Comparison of ENCODE assay signal across 8 mouse cellular contexts in the genomic region with DNA sequence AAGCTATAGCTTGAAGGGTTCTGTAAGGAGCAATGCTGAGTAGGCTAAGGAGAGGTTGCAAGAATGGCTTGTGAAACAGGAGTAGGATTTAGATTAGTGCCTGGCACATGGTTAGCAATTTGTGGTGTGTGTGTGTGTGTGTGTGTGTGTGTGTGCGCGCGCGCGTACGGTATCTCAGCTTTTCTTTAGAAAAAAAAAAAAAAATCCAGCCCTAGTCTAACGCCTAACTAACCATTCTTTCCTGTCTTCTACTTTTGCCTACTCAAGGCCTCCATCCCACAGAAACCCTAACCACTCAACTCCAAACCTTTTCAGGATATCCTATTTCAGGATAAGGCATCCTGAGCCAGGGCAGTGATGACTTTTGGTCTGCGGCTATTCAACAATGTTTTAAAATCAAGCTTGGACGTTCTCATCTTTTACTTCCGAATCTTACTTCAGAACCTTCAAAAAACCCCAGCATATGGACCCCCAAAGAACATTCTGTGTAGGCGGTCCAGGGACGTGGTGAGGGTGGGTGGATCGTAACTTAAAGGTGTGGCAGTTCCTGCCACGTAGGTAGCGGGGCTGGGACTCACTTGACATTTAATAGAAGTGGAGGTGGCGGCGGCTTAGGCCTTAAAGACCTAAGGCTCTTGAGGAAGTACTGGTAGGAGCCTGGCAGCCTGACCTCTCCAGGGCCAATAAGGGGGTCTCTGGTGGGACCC. TPM values are rescaled to one million over a fixed set of nuclear protein-coding genes. Genes with fewer than 3 reads are reported as not detected.
DNase-seq lines count a peak whose midpoint lies in the region; ATAC-seq and TF ChIP-seq lines count a peak whose summit lies in the region.

No protein-coding gene starts in this region.

- peak overlapping the region; percentile 94 for H3K27ac ChIP-seq in lung, postnatal 0 days (ENCODE audit: low read length)
- H3K27ac ChIP-seq in embryonic facial prominence, embryonic 13.5 days = peak overlapping the region; percentile 98
- H3K27ac ChIP-seq in intestine, embryonic 16.5 days (ENCODE audit: low read length) = no peak overlapping the region
- peak overlapping the region; percentile 68 for H3K27ac ChIP-seq in neural tube, embryonic 15.5 days (replicated peaks)

- TF ChIP-seq EP300 in lung, postnatal 0 days (IDR thresholded peaks at IDR 0.05) = peak; percentile 39; the same call in 1 of the 2 replicates

- H3K27me3 ChIP-seq in lung, postnatal 0 days (replicated peaks; ENCODE audit: insufficient read depth, low read length) = no peaks in the 10 kb centered on the region
- no peaks in the 10 kb centered on the region for H3K27me3 ChIP-seq in embryonic facial prominence, embryonic 13.5 days
- H3K27me3 ChIP-seq in intestine, embryonic 16.5 days (replicated peaks; ENCODE audit: control insufficient read depth, insufficient read depth, low read length) = no peaks in the 10 kb centered on the region
- no peaks in the 10 kb centered on the region for H3K27me3 ChIP-seq in neural tube, embryonic 15.5 days (replicated peaks)

- H3K9ac ChIP-seq in lung, postnatal 0 days (replicated peaks; ENCODE audit: low read depth) = peak overlapping the region; percentile 60; the same call in 1 of the 2 replicates
- peak overlapping the region; percentile 96 for H3K9ac ChIP-seq in embryonic facial prominence, embryonic 13.5 days
- peak overlapping the region; percentile 98 for H3K9ac ChIP-seq in intestine, embryonic 16.5 days (ENCODE audit: low read depth, low read length)
- peak overlapping the region; percentile 59 for H3K9ac ChIP-seq in neural tube, embryonic 15.5 days (replicated peaks)

- TF ChIP-seq CTCF in lung, postnatal 0 days (IDR thresholded peaks at IDR 0.05) = no peak

- no peak for DNase-seq in lung, postnatal 0 days (ENCODE audit: low spot score)
- no peak for DNase-seq in lung, postnatal 25 days (ENCODE audit: low spot score)
- DNase-seq in adrenal gland, adult 2 months = no peak
- no peak for DNase-seq in kidney, postnatal 4 days
- DNase-seq in right cerebral cortex, postnatal 14 days = no peak

- H3K4me2 ChIP-seq in lung, postnatal 0 days (replicated peaks; ENCODE audit: low read depth, low read length) = peak overlapping the region; percentile 71
- H3K4me2 ChIP-seq in embryonic facial prominence, embryonic 13.5 days = peak overlapping the region; percentile 78
- H3K4me2 ChIP-seq in intestine, embryonic 16.5 days (ENCODE audit: low read depth, low read length) = peak overlapping the region; percentile 89
- H3K4me2 ChIP-seq in neural tube, embryonic 15.5 days = peak overlapping the region; percentile 89

- H3K4me1 ChIP-seq in lung, postnatal 0 days (ENCODE audit: insufficient read depth, low read depth, low read length) = peaks cover 11% of the 10 kb centered on the region
- H3K4me1 ChIP-seq in embryonic facial prominence, embryonic 13.5 days = peaks cover 36% of the 10 kb centered on the region
- H3K4me1 ChIP-seq in intestine, embryonic 16.5 days (ENCODE audit: control insufficient read depth, insufficient read depth, low read length) = peaks cover 22% of the 10 kb centered on the region
- peaks cover 37% of the 10 kb centered on the region for H3K4me1 ChIP-seq in neural tube, embryonic 15.5 days

- peak overlapping the region; percentile 61 for H3K4me3 ChIP-seq in lung, postnatal 0 days (ENCODE audit: low read depth, low read length)
- H3K4me3 ChIP-seq in embryonic facial prominence, embryonic 13.5 days = peak overlapping the region; percentile 94
- peak overlapping the region; percentile 95 for H3K4me3 ChIP-seq in intestine, embryonic 16.5 days (ENCODE audit: low read length)
- peak overlapping the region; percentile 95 for H3K4me3 ChIP-seq in neural tube, embryonic 15.5 days (replicated peaks)

- peak; percentile 42 for ATAC-seq in lung, postnatal 0 days
- ATAC-seq in embryonic facial prominence, embryonic 13.5 days (ENCODE audit: insufficient number of reproducible peaks, insufficient read depth, low FRiP score, low TSS enrichment, low read depth) = no peak
- peak; percentile 72 for ATAC-seq in intestine, embryonic 16.5 days
- no peak; the same call in 1 of the 2 replicates for ATAC-seq in neural tube, embryonic 15.5 days (ENCODE audit: low FRiP score)

- no peaks in the 10 kb centered on the region for H3K36me3 ChIP-seq in lung, postnatal 0 days (ENCODE audit: insufficient read depth, low read length)
- H3K36me3 ChIP-seq in embryonic facial prominence, embryonic 13.5 days = peaks cover 17% of the 10 kb centered on the region
- H3K36me3 ChIP-seq in intestine, embryonic 16.5 days (ENCODE audit: control insufficient read depth, insufficient read depth, low read length) = no peaks in the 10 kb centered on the region
- H3K36me3 ChIP-seq in neural tube, embryonic 15.5 days = no peaks in the 10 kb centered on the region

- no peaks in the 10 kb centered on the region for H3K9me3 ChIP-seq in lung, postnatal 0 days (ENCODE audit: low read length)
- H3K9me3 ChIP-seq in embryonic facial prominence, embryonic 13.5 days = no peaks in the 10 kb centered on the region
- H3K9me3 ChIP-seq in intestine, embryonic 16.5 days (ENCODE audit: control insufficient read depth, low read length) = no peaks in the 10 kb centered on the region
- H3K9me3 ChIP-seq in neural tube, embryonic 15.5 days (replicated peaks) = no peaks in the 10 kb centered on the region

- 35% methylated on average over 17 of the region's 17 CpGs for WGBS in lung, postnatal 0 days
- 30% methylated on average over 17 of the region's 17 CpGs for WGBS in embryonic facial prominence, embryonic 13.5 days
- 38% methylated on average over 17 of the region's 17 CpGs for WGBS in intestine, embryonic 16.5 days
- WGBS in neural tube, embryonic 15.5 days = 42% methylated on average over 17 of the region's 17 CpGs

RNA-seq across cellular contexts. Expression of gene Tmem165, which starts 0.5 kb away (rescaled TPM):
- 107 and 112 TPM in 2 replicates for polyA plus RNA-seq in lung, postnatal 0 days (2015; fragmentation: Nextera tagmentation; extraction: Ambion mirVana)
- 104 and 107 TPM in 2 replicates for polyA plus RNA-seq in embryonic facial prominence, embryonic 13.5 days (2015; fragmentation: Nextera tagmentation; extraction: Ambion mirVana)
- 58.8 and 60.5 TPM in 2 replicates for polyA plus RNA-seq in intestine, embryonic 16.5 days (2015; fragmentation: Nextera tagmentation; extraction: Ambion mirVana)
- polyA plus RNA-seq in neural tube, embryonic 15.5 days (2015; fragmentation: Nextera tagmentation; extraction: Ambion mirVana) = 47.1 and 50.8 TPM in 2 replicates
- total RNA-seq in adrenal gland, adult 2 months (2021) = 10 to 100 TPM; 28.1 to 49.1 TPM
- 164 and 194 TPM in 2 replicates for polyA plus RNA-seq in adrenal gland, adult 2 months (2012; rRNA removed)

RNA-seq across cellular contexts. Expression of gene Srd5a3, which starts 43.1 kb away (rescaled TPM):
- 48.1 and 49.3 TPM in 2 replicates for polyA plus RNA-seq in lung, postnatal 0 days (2015; fragmentation: Nextera tagmentation; extraction: Ambion mirVana)
- 32.8 and 36.4 TPM in 2 replicates for polyA plus RNA-seq in embryonic facial prominence, embryonic 13.5 days (2015; fragmentation: Nextera tagmentation; extraction: Ambion mirVana)
- 40.8 and 43.0 TPM in 2 replicates for polyA plus RNA-seq in intestine, embryonic 16.5 days (2015; fragmentation: Nextera tagmentation; extraction: Ambion mirVana)
- 20.2 and 24.4 TPM in 2 replicates for polyA plus RNA-seq in neural tube, embryonic 15.5 days (2015; fragmentation: Nextera tagmentation; extraction: Ambion mirVana)
- total RNA-seq in adrenal gland, adult 2 months (2021) = 10 to 100 TPM; 25.5 to 30.4 TPM
- polyA plus RNA-seq in adrenal gland, adult 2 months (2012; rRNA removed) = 280 and 358 TPM in 2 replicates

Comparison
In these comparisons a context has a peak if more than half of its experiments do, and no peak if none do; other contexts are left out.
1. ATAC-seq: peak in lung, postnatal 0 days (single experiment) and intestine, embryonic 16.5 days (single experiment); none in embryonic facial prominence, embryonic 13.5 days (single experiment) and neural tube, embryonic 15.5 days (single experiment).
2. Peak in every context shown above with its lines, with median percentiles within 50 percentile points of each other: H3K4me2 ChIP-seq, H3K4me3 ChIP-seq and H3K9ac ChIP-seq.